Mouse (Mus musculus) effector memory CD4-positive, alpha-beta T cell, adult 7 months (primary cell): ENCODE measurements around the gene Ssty1. TPM values are rescaled to one million over a fixed set of nuclear protein-coding genes. Genes with fewer than 3 reads are reported as not detected.

ENCODE experiments used
- polyA plus RNA-seq: library from polyadenylated mRNA; unstranded; fragments of 100-300 nt; shearing (Covaris generic); gene quantifications from one replicate; pipeline ENCODE4 v1.2.1, GENCODE M21; 2017

Ssty1 gene
- polyA plus RNA-seq: not detected

GRCm38 (mm10) chrY:18088816-18089215 is at the start of gene Ssty1:
Gene Ssty1, plus strand, starts transcription at chrY:18089116.

GRCm38 (mm10) chrY:18061712-18062111 is 27.2 kb upstream of the Ssty1 start, which contains the start of gene Gm21764:
Gene Gm21764, minus strand, starts transcription at chrY:18061812.

Other genes starting within 250 kb of the Ssty1 start
- gene Gm21904, start 242.8 kb upstream of the Ssty1 start, polyA plus RNA-seq: not detected
- not detected for gene Gm20772, start 214.4 kb upstream of the Ssty1 start, polyA plus RNA-seq
- not detected for gene Gm20831, start 214.4 kb upstream of the Ssty1 start, polyA plus RNA-seq
- gene Srsy, start 151.8 kb upstream of the Ssty1 start, polyA plus RNA-seq: not detected
- gene Gm21764, start 27.3 kb upstream of the Ssty1 start, polyA plus RNA-seq: not detected